Mouse (Mus musculus) layer of hippocampus, postnatal 10 days (tissue): ENCODE data around the gene Nfib. TPM values are rescaled to one million over a fixed set of nuclear protein-coding genes. Genes with fewer than 3 reads are reported as not detected.
A peak's percentile ranks its signal among the peaks of the same experiment; 100 is the strongest.

Experiments used
- DNase-seq, 2 experiments: peaks; one replicate each; pipeline ENCODE4 v3.0.0; 2021; ENCODE audit warnings: low spot score in 2 of 2
- total RNA-seq, 2 experiments: library from RNA; stranded (reverse); gene quantifications; 2 replicates each; pipeline ENCODE4 v1.2.3; 2021

The Nfib gene
- total RNA-seq, 2 experiments from 2014 or later = 218 to 236 TPM

- peak in 1 of 2 experiments; percentile 31 for DNase-seq
Measured at GRCm38 (mm10) chr4:82516211-82516795, 189.2 kb downstream of the Nfib start.

- peak in 1 of 2 experiments; percentile 14 for DNase-seq
Measured at GRCm38 (mm10) chr4:82514921-82515320, 190.6 kb downstream of the Nfib start.

- DNase-seq = peak in 1 of 2 experiments; percentile 26
Measured at GRCm38 (mm10) chr4:82514373-82514772, 191.2 kb downstream of the Nfib start.

- DNase-seq = no peak
Measured at GRCm38 (mm10) chr4:82513426-82513750, 192.2 kb downstream of the Nfib start.

- peak; percentile 96 to 98 for DNase-seq
Measured at GRCm38 (mm10) chr4:82512743-82513425, 192.7 kb downstream of the Nfib start.

GRCm38 (mm10) chr4:82512335-82512734, 193.2 kb downstream of the Nfib start:
- DNase-seq = peak in 1 of 2 experiments; percentile 37

- peak in 1 of 2 experiments; percentile 81 for DNase-seq
Measured at GRCm38 (mm10) chr4:82511524-82511923, 194.0 kb downstream of the Nfib start.

GRCm38 (mm10) chr4:82511001-82511513, 194.5 kb downstream of the Nfib start:
- peak in 1 of 2 experiments; percentile 32 for DNase-seq

- peak in 1 of 2 experiments; percentile 21 for DNase-seq
Measured at GRCm38 (mm10) chr4:82509771-82510170, 195.8 kb downstream of the Nfib start.

GRCm38 (mm10) chr4:82509166-82509767, 196.3 kb downstream of the Nfib start:
- DNase-seq = peak; percentile 2 to 10

- DNase-seq = peak; percentile 13 to 24
Measured at GRCm38 (mm10) chr4:82508281-82508687, 197.3 kb downstream of the Nfib start.

- peak; percentile 57 to 73 for DNase-seq
Measured at GRCm38 (mm10) chr4:82507541-82508280, 197.8 kb downstream of the Nfib start.

GRCm38 (mm10) chr4:82506731-82507331, 198.7 kb downstream of the Nfib start:
- DNase-seq = peak; percentile 64 to 70

- peak; percentile 88 to 94 for DNase-seq
Measured at GRCm38 (mm10) chr4:82506081-82506730, 199.3 kb downstream of the Nfib start.

GRCm38 (mm10) chr4:82505121-82506031, 200.2 kb downstream of the Nfib start:
- DNase-seq = peak; percentile 68 to 80

GRCm38 (mm10) chr4:82504284-82505120, 201.0 kb downstream of the Nfib start:
- DNase-seq = peak in 1 of 2 experiments; percentile 60

- DNase-seq = no peak
Measured at GRCm38 (mm10) chr4:82504015-82504283, 201.6 kb downstream of the Nfib start.

- DNase-seq = peak in 1 of 2 experiments; percentile 7
Measured at GRCm38 (mm10) chr4:82503274-82504014, 202.1 kb downstream of the Nfib start.
